In the genomic region with DNA sequence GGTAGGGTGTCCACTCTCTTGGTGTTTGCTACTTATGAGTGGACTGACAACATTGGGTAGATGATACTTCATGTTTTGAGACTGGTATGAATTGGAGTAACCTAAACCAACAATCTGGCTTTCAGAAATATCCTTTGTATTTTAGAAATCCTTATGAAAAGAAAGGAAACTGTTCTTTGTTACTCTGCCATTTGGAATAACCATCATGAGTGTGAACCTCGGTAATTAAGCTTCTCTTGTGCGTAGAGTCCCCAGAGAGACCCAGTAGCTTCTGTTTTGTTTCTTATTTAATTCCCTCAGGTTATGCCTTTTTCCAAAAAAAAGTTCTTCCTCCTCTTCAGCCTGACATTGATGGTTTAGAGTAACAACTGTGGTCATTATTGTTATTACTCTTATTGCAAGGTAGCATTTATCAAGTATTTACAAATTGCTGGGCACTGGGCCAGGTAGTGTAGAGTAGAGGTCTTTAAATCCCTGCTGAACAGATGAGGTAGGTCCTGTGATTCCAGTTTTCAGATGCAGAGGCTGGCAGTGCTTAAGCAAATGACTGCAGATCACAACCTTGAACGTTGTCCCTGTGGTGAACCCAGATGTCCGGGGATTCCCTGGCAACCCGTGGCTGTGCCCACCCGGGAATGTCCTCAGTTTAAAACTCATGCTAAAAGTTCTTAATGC, we compare ENCODE assay signal across 21 mouse cellular contexts.
"Had no signal": no experiment of that assay in that cellular context is flagged by ENCODE, and none has a peak within 500 bp of the region (broad histone marks: within the 10 kb centered on the region; RNA-seq: fewer than 3 reads in every experiment).

No protein-coding gene starts in this region.

- H3K36me3 ChIP-seq: limb, embryonic 12.5 days; limb, embryonic 15.5 days; lung, embryonic 15.5 days; midbrain, embryonic 12.5 days; midbrain, embryonic 15.5 days; neural tube, embryonic 13.5 days had no signal

- H3K27me3 ChIP-seq: limb, embryonic 15.5 days; lung, embryonic 15.5 days; midbrain, embryonic 12.5 days; midbrain, embryonic 15.5 days; neural tube, embryonic 13.5 days had no signal

- DNase-seq: kidney, adult 2 months; kidney, postnatal 25 days; layer of hippocampus, adult 9-11 months; left cerebral cortex, postnatal 4 days; liver, postnatal 0 days; lung, postnatal 10 days; lung, postnatal 4 days; thymus, adult 18-20 months; thymus, postnatal 36 days had no signal

- ATAC-seq: intestine, postnatal 0 days; liver, postnatal 0 days; midbrain, embryonic 15.5 days had no signal

- H3K9me3 ChIP-seq: lung, embryonic 15.5 days; midbrain, embryonic 12.5 days; midbrain, embryonic 15.5 days; neural tube, embryonic 13.5 days had no signal

- H3K4me2 ChIP-seq: limb, embryonic 12.5 days; limb, embryonic 15.5 days; liver, embryonic 11.5 days; lung, embryonic 15.5 days; midbrain, embryonic 12.5 days; midbrain, embryonic 15.5 days; neural tube, embryonic 13.5 days had no signal

- H3K4me1 ChIP-seq: midbrain, embryonic 12.5 days; midbrain, embryonic 15.5 days had no signal

- H3K9ac ChIP-seq: limb, embryonic 12.5 days; limb, embryonic 15.5 days; liver, embryonic 14.5 days; liver, postnatal 0 days; lung, embryonic 15.5 days; midbrain, embryonic 12.5 days; midbrain, embryonic 15.5 days; neural tube, embryonic 13.5 days had no signal

- H3K27ac ChIP-seq: kidney, postnatal 0 days; layer of hippocampus, adult 2 months; limb, embryonic 12.5 days; liver, embryonic 14.5 days; lung, embryonic 15.5 days; midbrain, embryonic 12.5 days; midbrain, embryonic 15.5 days had no signal

- H3K4me3 ChIP-seq: layer of hippocampus, adult 2 months; limb, embryonic 12.5 days; limb, embryonic 15.5 days; lung, embryonic 15.5 days; midbrain, embryonic 12.5 days; midbrain, embryonic 15.5 days; myocyte; neural tube, embryonic 13.5 days had no signal
